Mouse (Mus musculus) heart, embryonic 14.5 days (tissue): ENCODE data around the gene Rflna. TPM values are rescaled to one million over a fixed set of nuclear protein-coding genes. Genes with fewer than 3 reads are reported as not detected.

Experiments
- ATAC-seq: fragments of 200-750 bp; cut with Nextera tagmentation; 2 replicates; pipeline ENCODE4 v1.8.0; 2017; ENCODE audit warnings: low read depth, moderate TSS enrichment; ENCODE audit not compliant: insufficient number of reproducible peaks, insufficient read depth, low FRiP score
- H3K27ac ChIP-seq, 2 experiments: fragments of 200-500 bp in 1 of 2; fragments of 300-500 bp in 1 of 2; sonication (generic) in 1 of 2; replicated peaks in 1 of 2; 2 replicates each; pipeline ENCODE4 v1.5.1; 2012 to 2014; ENCODE audit warnings: low read depth in 2 of 2, low read length in 2 of 2, control low read depth in 1 of 2, mild to moderate bottlenecking in 1 of 2, mixed read lengths in 1 of 2; ENCODE audit not compliant: control insufficient read depth in 1 of 2, insufficient read depth in 1 of 2
- H3K27me3 ChIP-seq: fragments of 300-500 bp; sonication (generic); 2 replicates; pipeline ENCODE4 v1.6.1; 2014; ENCODE audit warnings: mild to moderate bottlenecking, low read length, control low read depth; ENCODE audit not compliant: control insufficient read depth, insufficient read depth
- H3K36me3 ChIP-seq: fragments of 300-500 bp; sonication (generic); 2 replicates; pipeline ENCODE4 v1.6.1; 2014; ENCODE audit warnings: mild to moderate bottlenecking, control low read depth, low read length, mixed read lengths; ENCODE audit not compliant: control insufficient read depth, insufficient read depth
- H3K4me1 ChIP-seq, 2 experiments: fragments of 200-500 bp in 1 of 2; fragments of 300-500 bp in 1 of 2; sonication (generic) in 1 of 2; 2 replicates each; pipeline ENCODE4 v1.6.1; 2012 to 2014; ENCODE audit warnings: low read length in 2 of 2, control low read depth in 1 of 2, mixed read lengths in 1 of 2; ENCODE audit not compliant: control insufficient read depth in 2 of 2, insufficient read depth in 2 of 2
- H3K4me2 ChIP-seq: fragments of 300-500 bp; sonication (generic); 2 replicates; pipeline ENCODE4 v1.6.1; 2014; ENCODE audit warnings: mild to moderate bottlenecking, low read length
- H3K4me3 ChIP-seq, 2 experiments: fragments of 200-500 bp in 1 of 2; fragments of 300-500 bp in 1 of 2; sonication (generic) in 1 of 2; 2 replicates each; pipeline ENCODE4 v1.5.1; 2012 to 2014; ENCODE audit warnings: low read length in 2 of 2, mild to moderate bottlenecking in 2 of 2, control low read depth in 1 of 2, low read depth in 1 of 2, moderate library complexity in 1 of 2; ENCODE audit not compliant: control insufficient read depth in 1 of 2, insufficient read depth in 1 of 2
- H3K9ac ChIP-seq: fragments of 300-500 bp; sonication (generic); 2 replicates; pipeline ENCODE4 v1.6.1; 2014; ENCODE audit warnings: mild to moderate bottlenecking, low read length
- H3K9me3 ChIP-seq: fragments of 300-500 bp; sonication (generic); 2 replicates; pipeline ENCODE4 v1.6.1; 2016; ENCODE audit warnings: low read length, control low read depth; ENCODE audit not compliant: control insufficient read depth
- WGBS: fragments of 180-500 bp; shearing (Covaris S2); extraction: QIAGEN DNeasy Blood & Tissue Kit; methylation state at CpG from one replicate; pipeline ENCODE4 v1.1.7; 2014; 5-methylcytosine and 5-hydroxymethylcytosine counted together
- polyA plus RNA-seq: library from polyadenylated mRNA; unstranded; fragments of >200 nt; fragmentation: Nextera tagmentation; extraction: Ambion mirVana; gene quantifications from 2 replicates; pipeline ENCODE4 v1.2.1, GENCODE M21; 2014

Gene Rflna
- polyA plus RNA-seq, 1 experiment from 2014 or later: 1.3 TPM

DNA sequence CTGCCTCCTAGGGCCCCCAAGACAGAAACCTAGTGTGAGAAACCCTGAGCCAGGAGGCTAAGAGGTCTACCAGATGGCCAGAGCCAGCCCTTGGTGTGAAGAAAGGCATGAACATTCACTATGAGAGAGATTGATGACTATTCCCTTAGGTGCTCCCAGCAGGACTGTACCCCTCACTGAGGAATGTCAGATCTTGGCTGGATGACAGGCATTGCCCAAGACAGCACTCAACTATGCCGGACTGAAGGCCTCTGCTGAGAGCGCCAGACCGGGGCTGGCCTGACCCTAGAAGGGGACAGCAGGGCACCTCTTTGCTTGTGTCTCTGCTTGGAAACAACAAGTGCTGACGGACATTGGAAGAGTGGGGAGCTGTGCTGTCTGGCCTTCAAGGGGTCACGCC, 16.1 kb downstream of the Rflna start:
- ATAC-seq: 0 out of 2 replicates have a peak, but pooled peaks have one; percentile 28
- Histone ChIP-seq H3K9ac (no peak overlapping the region), H3K27ac (no peak overlapping the region), H3K4me1 (peaks cover 5 to 12% of the 10 kb centered on the region in 2 experiments; a peak in 2 of 4 replicates), H3K27me3 (no peaks in the 10 kb centered on the region), H3K4me2 (no peak overlapping the region), H3K4me3 (no peak overlapping the region), H3K9me3 (no peaks in the 10 kb centered on the region), H3K36me3 (peaks cover 86% of the 10 kb centered on the region)
- 56% methylated on average over 5 of the region's 5 CpGs for WGBS

DNA sequence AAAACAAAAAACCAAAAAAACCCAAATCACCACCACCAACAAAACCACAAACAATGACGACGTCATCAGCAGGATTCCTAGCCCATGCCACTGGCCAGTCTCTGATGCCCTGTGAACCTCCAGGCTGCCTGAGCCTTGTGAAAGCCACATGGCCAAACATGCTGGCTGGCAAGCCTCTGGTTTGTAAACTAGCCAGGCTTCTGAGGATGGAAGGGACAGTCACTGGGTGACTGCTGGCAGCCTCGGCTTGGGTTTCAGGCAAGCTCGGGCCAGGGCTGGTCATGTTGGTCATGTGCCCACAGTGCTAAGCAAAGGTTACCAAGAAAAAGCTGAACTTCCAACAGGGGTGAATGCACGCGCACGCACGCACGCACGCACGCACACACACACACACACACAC, 18.3 kb downstream of the Rflna start:
- Histone ChIP-seq H3K4me1 (peaks cover 5 to 12% of the 10 kb centered on the region in 2 experiments; a peak in 2 of 4 replicates), H3K27me3 (no peaks in the 10 kb centered on the region), H3K36me3 (peaks cover 90% of the 10 kb centered on the region), H3K9ac (no peak overlapping the region), H3K4me3 (no peak overlapping the region), H3K27ac (no peak overlapping the region), H3K9me3 (no peaks in the 10 kb centered on the region), H3K4me2 (no peak overlapping the region)
- ATAC-seq: no peak
- 83% methylated on average over 11 of the region's 11 CpGs for WGBS

DNA sequence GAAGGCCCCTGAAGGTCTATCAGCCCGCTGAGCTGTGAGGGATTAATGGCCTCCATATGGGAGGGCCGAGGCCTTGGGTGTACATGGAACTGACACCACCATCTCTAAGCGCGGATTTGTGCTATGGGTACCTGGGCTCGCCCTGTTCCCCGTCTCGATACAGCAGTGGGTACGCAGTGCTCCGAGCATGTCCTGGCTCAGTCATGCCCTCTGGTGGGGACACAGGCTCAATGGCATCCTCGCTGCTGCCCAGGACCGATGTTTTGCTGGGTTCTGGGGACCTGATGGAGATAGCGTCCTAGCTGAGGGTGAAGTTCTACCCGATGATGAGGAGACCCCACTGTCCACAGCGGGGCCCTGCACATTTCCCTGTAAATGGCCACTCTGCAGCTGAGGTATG, 21.0 kb downstream of the Rflna start:
- WGBS: 77% methylated on average over 14 of the region's 14 CpGs

DNA sequence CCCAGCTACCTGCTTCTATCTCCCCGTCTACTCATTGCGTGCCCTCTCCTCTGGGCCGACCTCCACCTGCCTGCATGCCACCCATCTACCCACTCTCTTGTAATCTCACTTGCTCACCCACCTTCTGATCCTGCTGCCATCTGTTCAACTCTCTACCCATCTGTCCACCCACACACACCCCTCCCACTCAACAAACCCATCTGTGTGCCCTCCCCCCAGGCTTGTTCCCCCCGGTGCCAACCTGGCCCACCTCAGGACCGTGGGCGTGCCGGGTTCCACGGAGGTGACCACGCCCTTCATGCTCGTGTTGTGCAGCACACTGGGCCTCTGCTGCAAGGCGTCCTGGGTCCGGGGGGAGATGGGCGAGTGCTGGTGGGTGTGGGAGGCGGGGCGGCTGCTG, 25.4 kb downstream of the Rflna start:
- peaks cover 100% of the 10 kb centered on the region for H3K36me3 ChIP-seq
- no peaks in the 10 kb centered on the region for H3K4me1 ChIP-seq
- no peaks in the 10 kb centered on the region for H3K27me3 ChIP-seq
- no peak for ATAC-seq
- no peak overlapping the region for H3K9ac ChIP-seq
- H3K27ac ChIP-seq: no peak overlapping the region
- 95% methylated on average over 15 of the region's 15 CpGs for WGBS
- no peak overlapping the region for H3K4me3 ChIP-seq
- no peak overlapping the region for H3K4me2 ChIP-seq
- H3K9me3 ChIP-seq: no peaks in the 10 kb centered on the region

More for the DNA sequence above, 21.0 kb downstream of the Rflna start:
- Histone ChIP-seq H3K4me3 (no peak overlapping the region), H3K9me3 (no peaks in the 10 kb centered on the region), H3K27me3 (no peaks in the 10 kb centered on the region), H3K27ac (no peak overlapping the region), H3K9ac (no peak overlapping the region), H3K4me1 (peaks cover 5 to 12% of the 10 kb centered on the region in 2 experiments; a peak in 2 of 4 replicates), H3K4me2 (no peak overlapping the region), H3K36me3 (peaks cover 90% of the 10 kb centered on the region)
- no peak for ATAC-seq

DNA sequence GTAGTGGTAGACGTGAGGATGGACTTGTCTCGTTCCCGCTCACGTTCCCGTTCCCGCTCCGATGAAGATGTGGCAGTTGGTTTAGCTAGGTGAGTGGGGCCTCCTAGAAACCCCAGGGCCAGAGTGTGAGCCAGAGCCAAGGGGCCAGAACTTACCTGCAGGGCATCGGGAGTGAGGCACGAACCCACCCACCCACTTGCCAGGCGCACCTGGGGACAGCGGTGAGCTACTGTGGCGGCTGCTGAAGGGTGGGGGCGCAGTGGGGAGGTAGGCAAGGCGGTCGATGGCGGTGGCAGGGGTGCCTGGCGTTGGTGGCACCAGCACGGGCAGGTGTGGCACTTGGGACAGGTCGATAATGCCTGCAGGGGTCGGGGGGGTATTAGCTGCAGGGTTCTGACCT, 25.9 kb downstream of the Rflna start:
- no peak overlapping the region for H3K27ac ChIP-seq
- H3K36me3 ChIP-seq: peaks cover 100% of the 10 kb centered on the region
- H3K4me2 ChIP-seq: no peak overlapping the region
- no peak overlapping the region for H3K9ac ChIP-seq
- WGBS: 95% methylated on average over 20 of the region's 20 CpGs
- H3K9me3 ChIP-seq: no peaks in the 10 kb centered on the region
- no peak for ATAC-seq
- no peak overlapping the region for H3K4me3 ChIP-seq
- no peaks in the 10 kb centered on the region for H3K27me3 ChIP-seq
- H3K4me1 ChIP-seq: no peaks in the 10 kb centered on the region

DNA sequence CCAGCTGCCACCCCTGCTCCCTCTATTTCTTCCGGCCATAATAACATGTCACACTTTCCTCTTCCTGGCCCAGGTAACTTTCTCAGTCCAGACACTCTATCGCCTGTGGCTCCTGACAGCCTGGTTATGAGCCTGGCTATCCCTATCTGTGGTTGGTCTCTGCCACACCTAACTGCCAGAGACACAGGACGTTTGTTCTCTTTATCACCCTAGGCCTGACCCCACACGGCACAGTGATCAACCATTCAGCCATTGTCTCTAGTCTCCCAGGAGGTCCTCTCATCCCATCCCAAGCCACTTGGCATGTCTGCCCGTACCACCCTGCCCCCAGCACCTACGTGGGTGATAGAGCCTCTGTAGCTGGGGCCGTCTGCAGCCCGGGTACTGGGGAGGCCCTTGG, 33.5 kb downstream of the Rflna start:
- 84% methylated on average over 8 of the region's 8 CpGs for WGBS
- Histone ChIP-seq H3K4me3 (no peak overlapping the region), H3K9ac (no peak overlapping the region), H3K36me3 (peaks cover 92% of the 10 kb centered on the region), H3K4me2 (no peak overlapping the region), H3K27ac (no peak overlapping the region), H3K9me3 (no peaks in the 10 kb centered on the region), H3K4me1 (peaks cover 11 to 18% of the 10 kb centered on the region in 2 experiments; a peak in 3 of 4 replicates), H3K27me3 (no peaks in the 10 kb centered on the region)
- no peak for ATAC-seq

DNA sequence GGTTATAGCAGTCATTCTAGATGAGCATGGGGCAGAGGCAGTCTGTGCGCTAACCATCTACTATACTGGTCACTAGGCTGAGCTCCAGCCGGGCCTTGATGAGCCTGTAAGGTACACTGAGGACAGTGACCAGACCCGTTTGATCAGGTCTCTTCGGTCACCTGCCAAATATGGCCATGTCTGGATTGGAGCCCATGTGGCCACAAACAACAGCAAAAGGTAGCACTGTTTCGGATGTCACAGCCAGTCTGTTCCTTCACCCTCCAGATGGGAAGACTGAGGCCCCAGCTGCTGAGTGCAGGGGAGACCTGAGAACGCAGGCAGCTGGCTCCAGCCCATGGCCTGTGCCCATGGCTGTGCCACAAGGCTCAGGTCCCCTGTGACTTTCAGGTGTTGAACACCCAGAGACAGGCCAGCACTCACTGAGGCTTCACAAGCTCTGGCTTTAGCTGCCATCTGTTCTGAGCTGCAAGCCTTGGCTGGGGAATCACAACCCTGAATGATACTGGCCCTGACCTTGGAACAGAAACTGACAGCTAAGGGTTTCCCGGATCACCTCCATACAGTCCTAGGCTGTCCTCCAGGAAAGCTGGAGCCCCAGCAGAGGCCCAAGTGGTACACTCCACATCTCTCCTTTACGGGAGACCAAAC, 36.5 kb downstream of the Rflna start:
- WGBS: 90% methylated on average over 8 of the region's 8 CpGs
- ATAC-seq: no peak

DNA sequence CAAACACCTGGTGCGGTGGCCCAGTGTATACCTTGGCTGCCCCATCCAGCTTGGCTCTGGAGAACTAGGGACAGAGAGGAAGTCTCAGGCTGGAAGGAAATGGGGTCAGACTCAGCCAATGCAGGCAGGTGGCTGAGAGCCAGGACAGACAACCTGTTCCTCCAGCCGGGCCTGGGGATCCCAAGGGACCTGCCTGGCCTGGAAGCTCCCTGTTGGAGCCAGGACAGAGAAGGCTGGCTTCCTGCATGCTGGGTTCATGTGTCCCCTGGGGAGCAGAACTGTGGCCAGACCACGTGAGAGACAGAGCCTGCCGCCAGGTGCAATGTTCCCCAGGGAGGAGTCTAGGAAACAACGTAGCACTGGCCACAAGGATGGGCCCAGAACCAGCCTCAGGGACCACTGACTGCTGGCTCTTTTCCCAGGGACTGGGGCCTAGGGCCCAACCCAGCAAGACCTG, 37.1 kb downstream of the Rflna start:
- Histone ChIP-seq H3K4me2 (no peak overlapping the region), H3K36me3 (peaks cover 91% of the 10 kb centered on the region), H3K27ac (peak overlapping the region in 1 of 2 experiments; percentile 37; a peak in 1 of 4 replicates), H3K9me3 (no peaks in the 10 kb centered on the region), H3K4me3 (no peak overlapping the region), H3K27me3 (no peaks in the 10 kb centered on the region), H3K9ac (no peak overlapping the region), H3K4me1 (peaks cover 11 to 20% of the 10 kb centered on the region in 2 experiments; a peak in 3 of 4 replicates)
- 59% methylated on average over 5 of the region's 5 CpGs for WGBS
- peak; percentile 29 for ATAC-seq

More for the DNA sequence above, 36.5 kb downstream of the Rflna start:
- Histone ChIP-seq H3K4me3 (no peak overlapping the region), H3K36me3 (peaks cover 91% of the 10 kb centered on the region), H3K9me3 (no peaks in the 10 kb centered on the region), H3K27me3 (no peaks in the 10 kb centered on the region), H3K27ac (no peak overlapping the region), H3K4me1 (peaks cover 11 to 20% of the 10 kb centered on the region in 2 experiments; a peak in 3 of 4 replicates), H3K4me2 (no peak overlapping the region), H3K9ac (no peak overlapping the region)
